Mouse (Mus musculus) midbrain, embryonic 14.5 days (tissue): Measurements from ENCODE around the gene Bcl2l11. TPM values are rescaled to one million over a fixed set of nuclear protein-coding genes. Genes with fewer than 3 reads are reported as not detected.
A peak's percentile ranks its signal among the peaks of the same experiment; 100 is the strongest.

Source experiments
- ATAC-seq: fragments of 200-750 bp; cut with Nextera tagmentation; 2 replicates; pipeline ENCODE4 v1.8.0; 2017; ENCODE audit warnings: moderate number of reproducible peaks, moderate library complexity; ENCODE audit not compliant: low FRiP score, low TSS enrichment
- DNase-seq: peaks from one replicate; pipeline ENCODE4 v3.0.0-alpha.2; 2015
- H3K27ac ChIP-seq: fragments of 300-500 bp; sonication (generic); replicated peaks from 2 replicates; pipeline ENCODE4 v1.5.1; 2014; ENCODE audit warnings: mild to moderate bottlenecking, low read depth, low read length, moderate library complexity
- H3K27me3 ChIP-seq: fragments of 300-500 bp; sonication (generic); 2 replicates; pipeline ENCODE4 v1.6.1; 2014; ENCODE audit warnings: low read length, control low read depth, mixed read lengths; ENCODE audit not compliant: control insufficient read depth, insufficient read depth
- H3K36me3 ChIP-seq: fragments of 300-500 bp; sonication (generic); 2 replicates; pipeline ENCODE4 v1.6.1; 2014; ENCODE audit warnings: low read length, control low read depth; ENCODE audit not compliant: control insufficient read depth, insufficient read depth
- H3K4me1 ChIP-seq: fragments of 300-500 bp; sonication (generic); 2 replicates; pipeline ENCODE4 v1.6.1; 2014; ENCODE audit warnings: mild to moderate bottlenecking, antibody characterized with exemption, low read length, control low read depth; ENCODE audit not compliant: control insufficient read depth, insufficient read depth
- H3K4me2 ChIP-seq: fragments of 300-500 bp; sonication (generic); 2 replicates; pipeline ENCODE4 v1.6.1; 2014; ENCODE audit warnings: mild to moderate bottlenecking, low read length, moderate library complexity
- H3K4me3 ChIP-seq: fragments of 300-500 bp; sonication (generic); replicated peaks from 2 replicates; pipeline ENCODE4 v1.5.1; 2014; ENCODE audit warnings: low read depth, low read length
- H3K9ac ChIP-seq: fragments of 300-500 bp; sonication (generic); replicated peaks from 2 replicates; pipeline ENCODE4 v1.6.1; 2014; ENCODE audit warnings: mild to moderate bottlenecking, low read length, moderate library complexity
- H3K9me3 ChIP-seq: fragments of 300-500 bp; sonication (generic); 2 replicates; pipeline ENCODE4 v1.6.1; 2016; ENCODE audit warnings: low read length, control low read depth, mixed read lengths; ENCODE audit not compliant: control insufficient read depth
- WGBS: fragments of 180-500 bp; shearing (Covaris S2); extraction: QIAGEN DNeasy Blood & Tissue Kit; methylation state at CpG from one replicate; pipeline ENCODE4 v1.1.7; 2014; 5-methylcytosine and 5-hydroxymethylcytosine counted together
- polyA plus RNA-seq: library from polyadenylated mRNA; unstranded; fragments of >200 nt; fragmentation: Nextera tagmentation; extraction: Ambion mirVana; gene quantifications from 2 replicates; pipeline ENCODE4 v1.2.1, GENCODE M21; 2014

Bcl2l11 gene
- polyA plus RNA-seq, 1 experiment from 2014 or later, result 13.3 TPM

DNA sequence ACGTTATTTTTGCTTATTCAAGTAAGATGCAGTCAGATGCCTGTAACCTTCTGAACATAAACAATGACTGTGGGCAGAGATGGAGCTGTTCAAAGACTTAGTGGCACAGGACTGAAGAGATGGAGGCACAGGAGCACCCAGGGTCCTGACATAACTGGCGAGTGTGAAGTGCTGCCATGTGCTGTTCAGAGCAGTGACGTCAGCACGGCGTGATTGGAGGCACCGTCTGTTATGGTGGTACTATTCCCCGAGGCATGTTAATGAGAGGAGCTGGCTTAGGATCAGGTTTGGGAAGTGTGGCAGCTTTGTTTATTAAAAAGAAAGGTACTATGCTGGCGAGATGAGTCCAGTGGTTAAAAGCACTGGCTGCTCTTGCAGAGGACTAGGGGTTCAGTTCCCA lies 13.1 kb downstream of the Bcl2l11 start:
- Histone ChIP-seq H3K4me2 (no peak overlapping the region), H3K9ac (no peak overlapping the region; the same call in 1 of the 2 replicates), H3K27ac (peak overlapping the region; percentile 62; the same call in 1 of the 2 replicates), H3K4me1 (peaks cover 21% of the 10 kb centered on the region), H3K9me3 (no peaks in the 10 kb centered on the region), H3K27me3 (no peaks in the 10 kb centered on the region), H3K36me3 (0 out of 2 replicates have a peak, but pooled peaks cover 8% of the 10 kb centered on the region), H3K4me3 (no peak overlapping the region)
- ATAC-seq (no peak), DNase-seq (peak; percentile 58)
- 58% methylated on average over 8 of the region's 8 CpGs for WGBS

DNA sequence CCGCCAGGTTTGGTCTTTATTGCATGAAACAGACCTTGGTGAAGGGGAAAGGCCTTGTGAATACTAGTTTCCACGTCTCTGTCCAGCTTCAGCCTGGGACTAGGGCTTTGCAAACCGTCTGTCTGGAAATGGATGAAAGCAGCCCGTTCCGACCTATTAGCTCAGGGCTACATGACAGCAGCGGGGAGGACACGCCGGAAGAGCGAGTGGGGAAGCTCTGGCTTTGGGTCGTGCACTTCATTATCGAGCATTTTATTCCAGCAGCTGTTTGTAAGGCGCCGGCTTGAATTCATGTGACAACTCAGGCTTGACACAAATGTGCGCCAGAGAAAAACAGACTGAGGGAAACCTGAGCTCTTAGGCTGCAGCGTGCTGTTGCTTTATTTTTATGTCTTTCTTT lies 13.9 kb downstream of the Bcl2l11 start:
- H3K27me3 ChIP-seq, result no peaks in the 10 kb centered on the region
- H3K4me1 ChIP-seq, result peaks cover 20% of the 10 kb centered on the region
- DNase-seq (peak; percentile 71), ATAC-seq (no peak)
- peak overlapping the region; percentile 29 for H3K4me2 ChIP-seq
- no peak overlapping the region for H3K4me3 ChIP-seq
- no peaks in the 10 kb centered on the region for H3K9me3 ChIP-seq
- H3K27ac ChIP-seq, result peak overlapping the region; percentile 62
- WGBS, result 29% methylated on average over 15 of the region's 15 CpGs
- H3K9ac ChIP-seq, result no peak overlapping the region; the same call in 1 of the 2 replicates
- 0 out of 2 replicates have a peak, but pooled peaks cover 4% of the 10 kb centered on the region for H3K36me3 ChIP-seq

DNA sequence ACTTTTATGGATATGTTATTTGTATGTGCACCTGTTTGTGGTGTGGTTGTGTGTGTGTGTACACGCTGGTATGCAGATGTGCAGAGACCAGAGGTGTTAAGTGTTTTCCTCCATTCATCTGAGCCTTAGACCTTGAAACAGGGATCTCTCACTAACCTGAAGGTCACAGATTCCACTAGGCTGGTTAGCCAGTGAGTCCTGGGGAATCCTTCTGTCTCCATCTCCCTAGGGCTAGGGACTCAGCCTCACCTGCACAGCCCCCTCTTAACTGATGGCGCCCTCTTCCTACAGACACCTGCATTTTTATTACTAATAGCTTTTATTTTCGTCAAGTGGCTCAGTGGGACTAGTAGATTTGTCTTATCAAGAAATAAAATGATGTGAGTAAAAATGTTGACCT lies 14.3 kb downstream of the Bcl2l11 start:
- ATAC-seq (no peak), DNase-seq (no peak)
- WGBS, result 83% methylated on average over 3 of the region's 3 CpGs
- H3K27me3 ChIP-seq, result no peaks in the 10 kb centered on the region
- no peak overlapping the region for H3K4me3 ChIP-seq
- peak overlapping the region; percentile 29 for H3K4me2 ChIP-seq
- peaks cover 18% of the 10 kb centered on the region for H3K4me1 ChIP-seq
- no peak overlapping the region; the same call in 1 of the 2 replicates for H3K9ac ChIP-seq
- H3K9me3 ChIP-seq, result no peaks in the 10 kb centered on the region
- H3K27ac ChIP-seq, result peak overlapping the region; percentile 62
- H3K36me3 ChIP-seq, result no peaks in the 10 kb centered on the region

DNA sequence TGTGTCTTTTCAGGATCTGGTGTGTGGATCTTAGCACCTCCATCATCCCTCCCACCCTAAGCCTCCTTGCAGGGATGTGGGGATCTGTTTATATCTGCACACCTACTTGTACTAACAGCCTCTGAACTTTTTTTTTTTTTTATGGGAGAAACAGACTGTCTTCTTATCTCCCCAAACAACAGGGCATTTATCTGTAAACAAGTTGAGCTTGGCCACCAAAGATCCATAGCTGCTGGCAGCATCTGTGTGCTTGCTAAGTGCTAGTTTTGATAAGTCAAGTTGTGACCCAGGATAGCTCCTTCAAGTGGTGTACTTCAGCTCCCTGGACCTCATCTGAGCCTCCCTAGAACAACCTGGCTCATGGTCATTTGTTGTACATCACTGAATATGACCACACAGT lies 18.2 kb downstream of the Bcl2l11 start:
- DNase-seq, result no peak
- ATAC-seq, result no peak
- Histone ChIP-seq H3K9me3 (no peaks in the 10 kb centered on the region), H3K4me2 (no peak overlapping the region), H3K27me3 (no peaks in the 10 kb centered on the region), H3K4me3 (no peak overlapping the region), H3K27ac (no peak overlapping the region), H3K4me1 (peaks cover 16% of the 10 kb centered on the region), H3K36me3 (no peaks in the 10 kb centered on the region), H3K9ac (no peak overlapping the region)

DNA sequence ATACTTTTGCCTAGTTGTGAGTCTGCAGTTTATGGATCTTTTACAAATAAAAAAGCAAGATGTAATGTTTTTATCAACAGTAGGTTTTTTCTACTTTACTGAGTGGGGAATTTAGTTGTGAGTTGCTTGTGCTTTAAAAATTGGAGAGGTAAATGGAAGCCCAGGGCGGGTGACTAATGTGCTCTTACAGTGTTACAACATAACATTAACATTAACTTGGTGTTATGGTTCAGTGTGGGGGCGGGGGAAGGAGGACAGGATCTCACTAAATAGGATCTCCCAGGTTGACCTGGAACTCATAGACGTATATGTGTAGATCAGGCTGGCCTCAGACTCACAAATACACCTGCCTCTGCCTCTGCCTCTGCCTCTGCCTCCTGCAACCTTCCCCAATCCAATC lies 19.6 kb downstream of the Bcl2l11 start:
- H3K4me2 ChIP-seq, result no peak overlapping the region
- ATAC-seq (no peak), DNase-seq (no peak)
- H3K27ac ChIP-seq, result no peak overlapping the region
- no peaks in the 10 kb centered on the region for H3K36me3 ChIP-seq
- no peak overlapping the region for H3K4me3 ChIP-seq
- no peaks in the 10 kb centered on the region for H3K9me3 ChIP-seq
- WGBS, result 90% methylated on average over 3 of the region's 3 CpGs
- peaks cover 1% of the 10 kb centered on the region; the same call in 1 of the 2 replicates for H3K4me1 ChIP-seq
- no peaks in the 10 kb centered on the region for H3K27me3 ChIP-seq
- H3K9ac ChIP-seq, result no peak overlapping the region

DNA sequence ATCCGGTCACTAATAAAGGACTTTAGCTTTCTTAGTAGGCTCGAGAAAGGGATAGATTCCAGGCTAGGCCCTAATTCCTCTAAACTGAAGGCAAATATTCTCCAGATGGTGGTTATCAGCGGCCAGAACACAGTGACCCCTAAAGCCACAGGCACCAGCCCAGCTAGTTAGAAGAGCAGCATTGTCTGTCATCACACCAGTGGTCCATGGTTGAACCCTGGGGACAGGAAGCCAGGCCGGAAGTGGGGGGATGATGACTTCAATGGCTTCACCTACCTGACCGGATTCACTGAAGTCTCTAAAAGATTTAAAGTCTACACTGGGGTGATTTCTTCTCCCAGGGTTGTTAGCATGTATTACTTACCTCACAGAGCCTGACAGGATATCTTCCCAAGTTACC lies 23.8 kb downstream of the Bcl2l11 start:
- Histone ChIP-seq H3K27me3 (no peaks in the 10 kb centered on the region), H3K9me3 (no peaks in the 10 kb centered on the region), H3K36me3 (no peaks in the 10 kb centered on the region), H3K4me1 (0 out of 2 replicates have a peak, but pooled peaks cover 4% of the 10 kb centered on the region), H3K9ac (no peak overlapping the region), H3K4me3 (no peak overlapping the region), H3K4me2 (no peak overlapping the region), H3K27ac (no peak overlapping the region)
- DNase-seq (no peak), ATAC-seq (no peak)
- WGBS, result 95% methylated on average over 5 of the region's 5 CpGs

DNA sequence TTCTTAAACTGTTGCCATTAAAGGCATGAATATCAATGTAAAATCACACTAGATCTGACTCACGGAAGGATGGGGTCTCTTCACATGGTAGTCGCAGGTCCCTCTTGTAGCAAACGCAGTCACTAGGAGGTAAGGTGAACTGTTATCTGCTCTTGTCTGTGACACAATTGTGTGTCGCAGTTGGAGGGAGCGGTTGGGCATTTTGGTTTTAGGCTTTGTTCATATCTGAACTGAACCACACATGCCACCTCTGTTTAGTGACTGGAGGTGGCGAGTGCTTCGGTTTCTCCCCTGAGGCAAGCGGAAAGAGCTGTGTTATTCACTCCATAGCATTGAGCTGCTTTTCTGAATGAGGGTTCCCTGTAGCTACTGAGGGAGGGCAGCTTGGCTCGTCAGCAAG lies 26.4 kb downstream of the Bcl2l11 start:
- DNase-seq (no peak), ATAC-seq (no peak)
- Histone ChIP-seq H3K27ac (0 out of 2 replicates have a peak overlapping the region, but pooled peaks have one; percentile 28), H3K9me3 (no peaks in the 10 kb centered on the region), H3K27me3 (no peaks in the 10 kb centered on the region), H3K4me3 (no peak overlapping the region), H3K4me2 (no peak overlapping the region), H3K9ac (no peak overlapping the region), H3K36me3 (no peaks in the 10 kb centered on the region), H3K4me1 (peaks cover 8% of the 10 kb centered on the region; the same call in 1 of the 2 replicates)
- WGBS, result 80% methylated on average over 9 of the region's 9 CpGs

DNA sequence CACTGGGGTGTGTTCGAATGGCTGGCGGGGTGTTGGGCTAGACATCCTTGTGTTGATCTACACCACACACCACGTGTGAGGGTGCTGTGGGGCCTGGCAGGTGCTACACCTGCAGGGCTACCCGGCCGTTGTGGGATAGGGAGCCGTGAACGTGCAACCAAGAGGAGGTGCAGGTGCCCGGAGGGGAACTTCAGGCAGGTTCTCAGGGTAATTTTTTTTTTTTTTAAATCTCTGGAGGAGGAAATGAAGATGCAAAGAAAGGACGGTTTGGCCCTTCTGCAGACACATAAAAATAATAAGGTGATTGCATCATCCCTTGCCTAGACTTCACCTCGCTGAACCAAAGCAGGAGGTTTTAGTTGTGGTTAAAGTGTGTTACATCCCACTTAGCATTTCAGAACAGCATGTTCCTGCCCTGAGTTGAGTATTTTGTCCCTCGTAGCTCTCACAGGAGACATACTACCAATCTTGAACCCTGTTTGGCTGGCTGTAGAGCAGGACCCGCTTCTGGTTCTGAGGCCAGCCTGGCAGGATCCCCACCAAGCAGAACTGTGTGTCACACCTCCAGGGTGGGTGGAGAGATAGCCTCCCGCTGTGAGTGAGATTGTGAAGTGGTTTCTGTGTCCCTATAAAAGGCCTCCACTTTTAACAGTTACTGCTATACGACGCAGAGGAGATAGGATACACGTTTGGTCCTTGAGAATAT lies 27.2 kb downstream of the Bcl2l11 start:
- Histone ChIP-seq H3K9ac (no peak overlapping the region), H3K27me3 (no peaks in the 10 kb centered on the region), H3K4me2 (no peak overlapping the region), H3K9me3 (no peaks in the 10 kb centered on the region), H3K36me3 (no peaks in the 10 kb centered on the region; the same call in 1 of the 2 replicates), H3K27ac (0 out of 2 replicates have a peak overlapping the region, but pooled peaks have one; percentile 28), H3K4me3 (no peak overlapping the region), H3K4me1 (peaks cover 8% of the 10 kb centered on the region; the same call in 1 of the 2 replicates)
- ATAC-seq (no peak), DNase-seq (no peak)
- WGBS, result 90% methylated on average over 16 of the region's 16 CpGs

DNA sequence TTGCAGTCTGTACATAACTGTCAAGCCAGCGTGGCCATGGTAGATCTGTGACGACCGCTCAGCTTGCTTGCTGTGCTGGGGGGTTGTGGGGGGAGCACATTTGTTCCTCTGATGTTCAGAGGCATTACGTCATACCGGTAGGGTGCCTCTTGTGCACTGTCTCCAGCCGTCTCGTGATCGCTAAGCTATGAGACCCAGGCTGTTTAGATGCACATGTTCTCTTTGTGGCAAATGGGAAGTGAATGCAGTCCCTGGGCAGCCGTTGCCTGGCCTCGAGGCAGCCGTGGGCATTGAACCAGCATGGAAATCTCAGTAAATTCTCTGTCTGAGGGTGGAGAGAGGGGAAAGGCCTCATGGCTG lies 27.7 kb downstream of the Bcl2l11 start:
- no peak overlapping the region for H3K9ac ChIP-seq
- no peak overlapping the region for H3K4me2 ChIP-seq
- H3K27ac ChIP-seq, result no peak overlapping the region
- peaks cover 8% of the 10 kb centered on the region; the same call in 1 of the 2 replicates for H3K4me1 ChIP-seq
- WGBS, result 44% methylated on average over 11 of the region's 11 CpGs
- H3K9me3 ChIP-seq, result no peaks in the 10 kb centered on the region
- no peaks in the 10 kb centered on the region for H3K27me3 ChIP-seq
- ATAC-seq (no peak), DNase-seq (peak; percentile 40)
- H3K36me3 ChIP-seq, result peaks cover 3% of the 10 kb centered on the region; the same call in 1 of the 2 replicates
- H3K4me3 ChIP-seq, result no peak overlapping the region
